Mouse (Mus musculus) liver, embryonic 16.5 days (tissue): ENCODE data around the gene Golgb1. TPM values are rescaled to one million over a fixed set of nuclear protein-coding genes. Genes with fewer than 3 reads are reported as not detected.

Experiments used
- polyA plus RNA-seq: library from polyadenylated mRNA; unstranded; fragments of >200 nt; fragmentation: Nextera tagmentation; extraction: Ambion mirVana; gene quantifications from 2 replicates; pipeline ENCODE4 v1.2.1, GENCODE M21; 2015

Gene Golgb1
- polyA plus RNA-seq, 1 experiment from 2014 or later = 24.8 TPM

Other genes starting within 250 kb of the Golgb1 start
- 8.2 and 9.3 TPM in 2 replicates for gene Cd86, start 209.1 kb upstream of the Golgb1 start, polyA plus RNA-seq
- 0.04 and 0.14 TPM in 2 replicates for gene Ildr1, start 181.2 kb upstream of the Golgb1 start, polyA plus RNA-seq
- 1.8 and 2.7 TPM in 2 replicates for gene Slc15a2, start 90.2 kb upstream of the Golgb1 start, polyA plus RNA-seq
- gene Iqcb1, start 46.8 kb upstream of the Golgb1 start, polyA plus RNA-seq = 7.4 and 9.0 TPM in 2 replicates
- 0.20 and 0.28 TPM in 2 replicates for gene Eaf2, start 137 bp upstream of the Golgb1 start, polyA plus RNA-seq
- 13.8 TPM in 2 replicates for gene Hcls1, start 59.8 kb downstream of the Golgb1 start, polyA plus RNA-seq
- gene Fbxo40, start 115.3 kb downstream of the Golgb1 start, polyA plus RNA-seq = 0.06 and 0.08 TPM in 2 replicates
- 7.6 and 7.9 TPM in 2 replicates for gene Polq, start 136.6 kb downstream of the Golgb1 start, polyA plus RNA-seq